Mouse (Mus musculus) kidney, adult 9 months (tissue): ENCODE measurements around the gene Fam78a.

Experiments
- DNase-seq: peaks from one replicate; pipeline ENCODE4 v3.0.0; 2022

The Fam78a gene

GRCm38 (mm10) chr2:32084111-32084871 lies at the start of gene Fam78a:
Gene Fam78a, minus strand, starts transcription at chr2:32084857.
- DNase-seq, result no peak

GRCm38 (mm10) chr2:32134039-32134438 lies 49.4 kb upstream of the Fam78a start:
- peak; percentile 98 for DNase-seq

- DNase-seq, result peak; percentile 84
These were observed 47.9 kb upstream of the Fam78a start for GRCm38 (mm10) chr2:32132567-32132992.

DNA sequence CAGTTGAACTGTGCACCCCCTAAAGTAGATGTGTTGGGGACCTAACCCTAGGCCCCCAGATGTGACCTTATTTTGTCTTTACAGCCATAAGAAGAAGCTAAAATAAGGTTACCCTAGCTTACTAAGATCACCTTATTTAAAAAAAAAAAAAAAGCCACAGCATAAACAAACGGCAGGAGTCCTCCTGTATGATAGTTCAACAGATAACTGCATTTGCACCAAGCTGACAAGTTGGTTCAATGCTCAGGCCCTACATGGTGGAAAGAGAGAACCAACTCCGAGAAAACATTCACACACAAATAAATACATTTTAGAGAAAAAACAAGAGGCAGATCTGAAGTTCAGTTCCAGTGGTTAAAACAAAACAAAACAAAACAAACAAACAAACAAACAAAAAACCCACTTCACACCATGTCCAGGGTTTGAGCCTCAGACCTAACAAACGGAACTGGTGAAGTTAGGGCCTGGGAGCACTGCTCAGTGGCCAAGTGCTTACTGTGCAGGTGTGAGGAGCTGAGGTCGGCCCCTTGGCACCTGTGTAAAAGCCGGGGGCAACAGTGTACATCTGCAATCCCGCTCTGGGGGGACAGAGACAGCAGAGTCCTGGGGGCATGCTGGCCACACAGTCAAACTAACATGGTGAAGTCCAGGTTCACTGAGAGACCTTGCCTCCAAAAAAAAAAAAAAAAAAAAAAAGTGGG lies 47.4 kb upstream of the Fam78a start:
- peak; percentile 19 for DNase-seq

DNA sequence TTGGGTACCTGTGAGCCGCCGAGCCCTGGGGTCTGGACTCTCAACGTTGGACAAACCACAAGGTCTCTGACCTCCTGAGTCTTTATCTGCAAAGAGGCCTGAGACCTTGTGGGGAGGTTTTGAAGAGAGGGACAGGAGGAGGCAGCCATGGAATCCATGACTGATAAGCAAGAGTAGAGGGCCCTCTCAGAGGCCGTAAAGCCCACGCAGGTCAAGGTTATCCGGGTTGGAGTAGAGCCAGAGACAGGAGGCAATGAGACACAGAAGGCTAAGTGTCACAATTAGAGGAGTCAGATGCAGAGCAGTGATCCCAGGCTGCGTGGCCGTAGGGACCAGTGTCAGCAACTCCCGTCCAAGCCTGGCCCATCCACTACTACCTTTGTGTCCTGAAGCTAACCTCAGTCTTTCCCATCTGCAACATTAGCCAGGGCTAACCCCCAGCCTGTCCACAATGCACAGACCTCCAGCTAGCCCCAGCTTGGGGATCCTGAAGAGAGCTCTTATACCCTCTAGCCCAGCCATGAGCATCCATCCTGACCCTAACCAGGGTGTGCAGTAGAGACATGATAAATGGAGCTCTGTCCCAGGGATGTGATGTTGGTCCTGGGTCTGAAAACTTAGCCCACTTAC lies 46.7 kb upstream of the Fam78a start:
- no peak for DNase-seq

- peak; percentile 68 for DNase-seq
These were observed 45.8 kb upstream of the Fam78a start for GRCm38 (mm10) chr2:32130435-32130834.

GRCm38 (mm10) chr2:32129383-32130074 lies 44.9 kb upstream of the Fam78a start:
- no peak for DNase-seq

DNA sequence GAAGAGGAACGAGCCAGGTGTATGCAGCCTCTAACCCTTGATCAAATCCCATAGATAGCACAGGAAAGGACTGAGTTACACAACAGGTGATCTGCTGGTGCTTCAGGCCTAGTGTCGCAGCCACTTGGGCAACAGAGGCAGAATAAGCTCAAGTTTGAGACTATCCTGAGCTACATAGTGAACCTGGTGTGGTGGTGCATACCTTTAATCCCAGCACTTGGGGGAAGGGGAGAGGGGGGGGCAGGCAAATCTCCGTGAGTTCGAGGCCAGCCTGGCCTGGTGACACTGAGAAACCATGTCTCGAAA lies 43.8 kb upstream of the Fam78a start:
- DNase-seq, result no peak

DNA sequence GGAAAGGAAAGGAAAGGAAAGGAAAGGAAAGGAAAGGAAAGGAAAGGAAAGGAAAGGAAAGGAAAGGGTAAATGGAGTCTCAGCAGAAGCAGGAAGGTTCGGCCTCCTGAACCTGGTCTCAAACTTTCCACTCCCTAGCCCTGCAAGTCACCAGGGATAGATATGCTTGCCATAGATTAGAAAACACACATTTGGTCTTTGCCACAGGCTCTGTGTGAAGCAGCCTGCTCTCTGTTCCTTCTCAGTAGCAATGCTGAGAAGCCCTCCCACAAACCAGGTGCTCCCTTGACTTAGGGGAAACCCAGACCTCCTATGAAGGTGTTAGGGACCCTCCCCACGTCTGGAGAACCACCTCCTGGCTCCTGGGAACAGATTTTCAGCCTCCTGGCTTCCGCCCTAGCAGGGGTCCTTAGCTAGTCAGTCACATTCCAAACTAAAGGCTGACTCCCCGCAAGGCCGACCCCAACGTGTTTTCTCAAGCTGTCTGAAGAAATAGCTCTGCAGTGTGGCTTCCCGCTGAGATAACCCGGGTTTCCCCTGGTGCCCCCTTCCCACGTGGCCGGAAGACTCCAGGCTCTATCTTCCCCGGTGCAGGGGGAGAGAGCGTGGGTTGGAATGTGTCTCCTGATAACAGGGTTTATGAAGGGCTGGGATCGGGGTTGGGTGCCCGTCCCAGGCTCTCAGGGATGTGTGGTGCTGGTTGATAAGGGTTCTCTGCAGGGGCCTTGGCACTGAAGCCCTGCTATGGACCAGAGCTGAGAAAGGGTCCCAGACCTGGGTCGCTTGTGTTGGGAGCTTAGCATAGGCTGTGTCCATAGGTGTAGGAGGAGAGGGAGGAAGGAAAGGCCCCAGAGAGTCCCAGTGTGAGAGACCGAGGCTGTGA lies 43.2 kb upstream of the Fam78a start:
- no peak for DNase-seq

- DNase-seq, result no peak
These were observed 37.1 kb upstream of the Fam78a start for GRCm38 (mm10) chr2:32121785-32122184.

GRCm38 (mm10) chr2:32121150-32121549 lies 36.5 kb upstream of the Fam78a start:
- DNase-seq, result no peak

GRCm38 (mm10) chr2:32119802-32120750 lies 35.4 kb upstream of the Fam78a start:
- DNase-seq, result no peak

GRCm38 (mm10) chr2:32115851-32116268 lies 31.2 kb upstream of the Fam78a start:
- no peak for DNase-seq

GRCm38 (mm10) chr2:32112548-32112947 lies 27.9 kb upstream of the Fam78a start:
- DNase-seq, result no peak

DNA sequence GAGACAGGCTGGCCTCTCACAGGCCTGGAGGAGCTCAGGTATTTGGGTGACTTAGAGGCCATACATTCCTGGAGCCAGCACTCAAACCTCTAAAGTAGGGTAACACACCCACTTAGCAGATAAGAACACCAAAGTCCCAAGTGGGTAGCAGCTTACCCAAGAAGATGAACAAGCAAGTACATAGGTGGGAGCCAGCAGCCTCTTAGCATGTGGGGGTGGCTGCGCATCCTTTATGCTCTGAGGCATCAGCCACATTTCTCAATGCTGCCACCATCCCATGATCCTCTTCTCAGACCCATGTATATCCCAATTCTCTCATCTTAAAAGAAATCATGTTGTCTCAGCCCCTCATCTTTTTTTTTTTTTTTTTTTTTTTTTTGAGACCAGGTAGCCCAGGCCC lies 26.6 kb upstream of the Fam78a start:
- DNase-seq, result no peak

GRCm38 (mm10) chr2:32105930-32106329 lies 21.3 kb upstream of the Fam78a start:
- DNase-seq, result no peak

DNA sequence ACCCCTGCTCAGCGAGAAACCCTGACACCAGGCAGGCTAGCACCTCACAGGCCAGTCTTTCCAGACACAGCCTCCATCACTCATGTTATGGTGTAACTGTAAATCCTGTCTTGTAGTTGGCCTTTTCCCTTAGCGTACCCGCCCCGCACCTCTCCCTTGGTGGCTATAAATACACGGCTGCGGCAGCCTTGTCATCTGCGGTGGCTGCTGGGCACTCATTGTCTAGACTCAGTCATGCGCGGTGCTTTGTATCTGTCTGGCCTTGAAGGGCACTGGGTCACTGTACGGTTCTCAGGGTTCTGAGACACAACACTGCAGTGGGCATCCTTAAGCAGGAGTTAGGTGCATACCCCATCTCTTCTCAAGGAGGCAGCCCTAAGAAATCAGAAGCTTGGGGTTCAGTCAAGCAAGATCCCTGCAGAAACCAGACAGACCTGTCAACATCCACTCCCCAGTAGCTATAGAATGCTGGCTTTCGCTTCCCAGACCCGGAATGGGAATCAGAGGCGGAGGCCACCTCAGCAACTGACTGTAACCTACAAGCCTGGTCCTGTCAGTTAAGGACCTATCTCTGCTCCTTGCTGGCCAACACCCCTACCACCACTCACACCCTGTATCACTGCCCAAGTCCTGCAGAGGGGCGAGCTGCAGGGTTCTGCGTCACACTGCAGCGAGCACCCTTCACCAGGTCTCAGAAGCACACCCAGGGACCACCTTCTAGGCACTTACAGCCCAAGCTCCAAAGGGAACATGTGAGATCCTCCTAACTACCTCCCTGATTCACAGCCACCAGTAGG lies 20.7 kb upstream of the Fam78a start:
- no peak for DNase-seq

- no peak for DNase-seq
These were observed 19.5 kb upstream of the Fam78a start for GRCm38 (mm10) chr2:32104122-32104521.

- DNase-seq, result no peak
These were observed 18.9 kb upstream of the Fam78a start for GRCm38 (mm10) chr2:32103557-32103956.

DNA sequence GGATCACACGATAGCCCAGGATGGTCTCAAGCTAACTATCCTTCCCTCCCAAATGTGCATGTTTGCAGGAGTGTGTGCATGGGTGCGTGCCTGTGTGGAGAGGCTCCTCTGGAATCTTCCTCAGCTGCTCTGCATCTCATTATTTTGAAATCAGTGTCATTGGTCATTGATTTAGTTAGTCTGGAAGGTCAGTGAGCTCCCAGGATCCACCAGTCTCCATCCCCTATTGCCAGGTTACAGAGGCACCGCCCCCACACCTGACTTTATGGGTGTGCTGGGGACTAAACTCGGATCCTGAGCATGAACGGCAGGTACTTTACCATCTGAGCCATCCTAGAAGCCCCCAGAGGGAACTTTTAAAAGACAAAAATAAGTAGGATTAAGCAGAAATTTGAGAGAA lies 18.3 kb upstream of the Fam78a start:
- DNase-seq, result no peak

- no peak for DNase-seq
These were observed 11.4 kb upstream of the Fam78a start for GRCm38 (mm10) chr2:32096122-32096420.
